Mouse (Mus musculus) ES-E14 (cell line): ENCODE measurements at regions not wholly inside any gene's neighbourhood (a gene's known extent, or its start where the extent isn't known, plus 50 kb on each side); places are given as distances from the start of the nearest gene placed in this dataset.

Source experiments
- CHD2 ChIP-seq: IDR thresholded peaks from 2 replicates; pipeline ENCODE4 v1.6.1; 2014; ENCODE audit warnings: mild to moderate bottlenecking, low read depth, low read length, inconsistent platforms
- HCFC1 ChIP-seq: IDR thresholded peaks from 2 replicates; pipeline ENCODE4 v1.6.1; 2012; ENCODE audit warnings: low read length, inconsistent platforms, borderline replicate concordance; ENCODE audit not compliant: insufficient read depth
- MAFK ChIP-seq: IDR thresholded peaks from 2 replicates; pipeline ENCODE4 v1.6.1; 2014; ENCODE audit warnings: mild to moderate bottlenecking, low read depth, low read length, inconsistent platforms; ENCODE audit not compliant: insufficient read depth
- ZC3H11A ChIP-seq: IDR thresholded peaks from 2 replicates; pipeline ENCODE4 v1.6.1; 2012; ENCODE audit warnings: low read depth, mild to moderate bottlenecking, inconsistent platforms, low read length, borderline replicate concordance
- ZNF384 ChIP-seq: IDR thresholded peaks from 2 replicates; pipeline ENCODE4 v1.6.1; 2012; ENCODE audit warnings: low read depth, low read length, inconsistent platforms

DNA sequence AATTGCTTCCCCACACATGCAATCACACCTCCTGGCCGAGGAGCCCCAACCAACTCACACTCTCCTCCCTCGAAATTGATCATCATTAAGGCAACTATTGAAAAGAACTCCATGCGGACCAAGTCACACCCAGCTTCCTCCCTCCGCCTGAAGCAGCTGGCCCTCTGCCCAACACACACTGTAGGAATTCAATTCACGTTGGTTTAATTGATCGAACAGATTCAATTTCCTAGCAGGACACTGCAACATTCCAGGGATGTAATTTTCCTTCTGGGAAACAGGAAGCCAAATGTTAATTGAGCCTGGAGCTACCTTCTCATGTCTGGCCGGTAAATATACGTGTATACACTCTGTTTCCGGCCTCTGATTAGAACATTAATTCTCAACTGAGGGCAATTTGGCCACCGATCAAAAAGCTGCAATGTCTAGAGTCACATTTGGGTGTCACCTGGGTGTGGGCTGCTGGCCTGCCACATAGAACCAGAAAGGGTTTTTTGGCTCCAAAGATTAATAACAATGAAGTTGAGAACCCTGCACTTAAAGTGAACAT lies 500.7 kb upstream of the Tmem132c start:
- TF ChIP-seq ZC3H11A (no peak), HCFC1 (no peak), CHD2 (no peak), MAFK (no peak), ZNF384 (no peak)
